Mouse (Mus musculus) limb, embryonic 14.5 days (tissue): ENCODE results near the gene Spz1. TPM values are rescaled to one million over a fixed set of nuclear protein-coding genes. Genes with fewer than 3 reads are reported as not detected.
"Not testable (repeated sequence)": the region's sequence is repeated elsewhere in the genome, so short reads cannot be mapped to it uniquely, and the experiment has no call there.

Experiments used
- ATAC-seq: fragments of 200-750 bp; cut with Nextera tagmentation; 2 replicates; pipeline ENCODE4 v1.8.0; 2017; ENCODE audit warnings: low read depth, moderate number of reproducible peaks, moderate TSS enrichment; ENCODE audit not compliant: low FRiP score
- DNase-seq: peaks from one replicate; pipeline ENCODE4 v3.0.0-alpha.2; 2015; ENCODE audit warnings: low spot score
- H3K27ac ChIP-seq: fragments of 300-500 bp; sonication (generic); replicated peaks from 2 replicates; pipeline ENCODE4 v1.5.1; 2014; ENCODE audit warnings: low read depth, mild to moderate bottlenecking, low read length, moderate library complexity, mixed read lengths
- H3K27me3 ChIP-seq: fragments of 300-500 bp; sonication (generic); 2 replicates; pipeline ENCODE4 v1.6.1; 2014; ENCODE audit warnings: low read length, mixed read lengths; ENCODE audit not compliant: control insufficient read depth, insufficient read depth
- H3K36me3 ChIP-seq: fragments of 300-500 bp; sonication (generic); 2 replicates; pipeline ENCODE4 v1.6.1; 2014; ENCODE audit warnings: mild to moderate bottlenecking, low read length, moderate library complexity, mixed read lengths; ENCODE audit not compliant: control insufficient read depth, insufficient read depth
- H3K4me1 ChIP-seq: fragments of 300-500 bp; sonication (generic); 2 replicates; pipeline ENCODE4 v1.6.1; 2014; ENCODE audit warnings: antibody characterized with exemption, low read length, mixed read lengths; ENCODE audit not compliant: control insufficient read depth, insufficient read depth
- H3K4me2 ChIP-seq: fragments of 300-500 bp; sonication (generic); replicated peaks from 2 replicates; pipeline ENCODE4 v1.6.1; 2014; ENCODE audit warnings: low read depth, mild to moderate bottlenecking, low read length, moderate library complexity; ENCODE audit not compliant: severe bottlenecking
- H3K4me3 ChIP-seq: fragments of 300-500 bp; sonication (generic); replicated peaks from 2 replicates; pipeline ENCODE4 v1.5.1; 2014; ENCODE audit warnings: low read length
- H3K9ac ChIP-seq: fragments of 300-500 bp; sonication (generic); 2 replicates; pipeline ENCODE4 v1.6.1; 2014; ENCODE audit warnings: mild to moderate bottlenecking, low read depth, low read length, moderate library complexity; ENCODE audit not compliant: severe bottlenecking
- H3K9me3 ChIP-seq: fragments of 300-500 bp; sonication (generic); 2 replicates; pipeline ENCODE4 v1.6.1; 2016; ENCODE audit warnings: low read length; ENCODE audit not compliant: control insufficient read depth
- POLR2A ChIP-seq: fragments of 200-500 bp; IDR thresholded peaks from 2 replicates; pipeline ENCODE4 v1.8.0; 2012; ENCODE audit warnings: inconsistent platforms, mild to moderate bottlenecking, moderate library complexity, borderline replicate concordance; ENCODE audit not compliant: insufficient read depth, insufficient read length; ENCODE audit errors: extremely low read depth
- whole genome bisulfite sequencing: fragments of 180-500 bp; shearing (Covaris S2); extraction: QIAGEN DNeasy Blood & Tissue Kit; methylation state at CpG from one replicate; pipeline ENCODE4 v1.1.7; 2014; 5-methylcytosine and 5-hydroxymethylcytosine counted together
- polyA plus RNA-seq, 2 experiments: library from polyadenylated mRNA; depleted of rRNA in 1 of 2; stranded (reverse) in 1 of 2; unstranded in 1 of 2; fragments of >200 nt; fragmentation: Nextera tagmentation in 1 of 2; extraction: Ambion mirVana in 1 of 2; gene quantifications; 2 replicates each; pipeline versions ENCODE4 v1.2.1 to v1.2.3; 2012 to 2014

The Spz1 gene
- polyA plus RNA-seq, 2 experiments: not detected

DNA sequence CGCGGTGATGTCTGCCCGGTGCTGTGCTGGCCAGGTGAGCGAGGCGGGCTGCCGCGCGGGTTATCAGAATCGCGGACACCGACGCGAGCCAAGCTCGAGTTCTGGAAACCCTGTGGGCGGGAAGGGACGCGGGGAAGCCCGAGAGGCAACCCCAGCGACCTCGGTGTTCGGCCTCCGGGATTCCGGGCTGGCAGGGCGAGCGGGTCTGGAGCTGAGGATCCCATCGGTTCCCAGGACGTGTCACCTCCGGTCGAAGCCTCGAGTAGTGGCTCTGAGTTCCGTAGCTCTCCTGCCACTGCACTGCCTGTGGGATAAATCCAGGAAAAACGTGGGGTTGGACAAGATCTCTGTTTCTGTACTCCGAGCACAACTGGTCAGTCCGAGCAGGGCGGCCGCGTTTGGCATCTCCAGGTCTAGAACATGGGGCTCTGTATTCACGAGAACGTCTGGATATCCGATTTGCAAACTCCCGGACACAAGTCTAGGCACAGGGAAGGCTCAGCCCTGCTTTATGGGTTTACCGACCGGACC, 35.3 kb upstream of the Spz1 start:
- Histone ChIP-seq H3K4me1 (peaks cover 4% of the 10 kb centered on the region), H3K9ac (peak overlapping the region; percentile 75), H3K27me3 (no peaks in the 10 kb centered on the region), H3K36me3 (no peaks in the 10 kb centered on the region), H3K4me3 (peak overlapping the region; percentile 81), H3K27ac (peak overlapping the region; percentile 70), H3K9me3 (no peaks in the 10 kb centered on the region), H3K4me2 (peak overlapping the region; percentile 67)
- peak; percentile 41 for ATAC-seq
- peak; percentile 31 for DNase-seq
- no peak for TF ChIP-seq POLR2A
- WGBS: under 1% methylated on average over 43 of the region's 43 CpGs

DNA sequence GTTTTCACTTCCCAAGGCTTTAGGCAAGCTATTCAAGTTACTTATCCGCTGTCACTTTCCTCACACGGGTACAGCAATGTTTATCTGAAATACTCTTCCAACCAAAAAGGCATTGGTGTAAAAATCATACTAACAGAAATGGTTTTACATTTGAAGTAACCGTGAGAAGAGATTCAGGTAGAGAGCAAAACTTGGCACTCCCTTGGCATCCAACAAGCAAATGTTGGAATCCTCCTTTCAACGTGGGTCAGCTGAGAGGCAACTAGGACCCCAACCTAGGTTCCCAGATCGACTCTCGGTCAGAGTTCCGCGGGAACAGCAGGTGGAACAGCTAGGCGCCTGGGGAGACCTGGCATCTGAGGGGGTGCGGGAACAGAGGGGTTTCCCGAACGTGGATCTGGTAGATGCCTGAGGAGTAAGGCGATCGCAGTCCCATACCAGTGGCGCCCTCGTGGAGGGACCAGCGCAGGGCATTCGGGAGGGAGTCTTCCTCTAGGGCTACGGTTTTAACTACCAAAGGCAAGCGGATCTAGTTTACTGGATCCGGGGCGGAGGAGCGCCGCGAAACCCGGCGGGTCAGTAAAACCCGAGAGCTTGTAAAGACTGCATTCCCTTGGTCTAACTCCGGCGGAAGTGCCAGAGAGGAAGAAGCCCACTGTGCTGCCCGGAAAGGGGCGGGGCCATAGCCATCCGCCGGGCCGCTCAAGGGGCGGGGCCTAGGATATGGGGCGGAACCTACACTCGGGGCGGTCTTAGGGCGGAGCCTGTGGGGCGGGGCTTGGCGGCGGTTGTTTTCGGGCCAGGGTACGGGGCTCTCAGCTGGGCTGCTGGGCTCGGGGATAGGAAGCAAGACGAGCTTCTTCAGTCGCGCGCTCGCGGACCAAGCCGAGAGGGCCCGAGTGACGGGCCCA, 34.6 kb upstream of the Spz1 start, which contains the start of gene Serinc5:
Gene Serinc5 (plus strand): TSS at position 781 of the 911 bp plus-strand sequence.
- ATAC-seq (peak; percentile 99), DNase-seq (peak; percentile 95)
- Histone ChIP-seq H3K27ac (peak within 1 kb of the TSS; percentile 80), H3K36me3 (no peaks in the 10 kb centered on the region), H3K4me3 (peak within 1 kb of the TSS; percentile 81), H3K4me2 (peak within 1 kb of the TSS; percentile 67), H3K9me3 (no peaks in the 10 kb centered on the region), H3K9ac (peak within 1 kb of the TSS; percentile 75), H3K4me1 (peaks cover 4% of the 10 kb centered on the region), H3K27me3 (no peaks in the 10 kb centered on the region)
- TF ChIP-seq POLR2A: 0 out of 2 replicates have a peak, but pooled peaks have one; percentile 25
- 1% methylated on average over 55 of the region's 55 CpGs for whole genome bisulfite sequencing

DNA sequence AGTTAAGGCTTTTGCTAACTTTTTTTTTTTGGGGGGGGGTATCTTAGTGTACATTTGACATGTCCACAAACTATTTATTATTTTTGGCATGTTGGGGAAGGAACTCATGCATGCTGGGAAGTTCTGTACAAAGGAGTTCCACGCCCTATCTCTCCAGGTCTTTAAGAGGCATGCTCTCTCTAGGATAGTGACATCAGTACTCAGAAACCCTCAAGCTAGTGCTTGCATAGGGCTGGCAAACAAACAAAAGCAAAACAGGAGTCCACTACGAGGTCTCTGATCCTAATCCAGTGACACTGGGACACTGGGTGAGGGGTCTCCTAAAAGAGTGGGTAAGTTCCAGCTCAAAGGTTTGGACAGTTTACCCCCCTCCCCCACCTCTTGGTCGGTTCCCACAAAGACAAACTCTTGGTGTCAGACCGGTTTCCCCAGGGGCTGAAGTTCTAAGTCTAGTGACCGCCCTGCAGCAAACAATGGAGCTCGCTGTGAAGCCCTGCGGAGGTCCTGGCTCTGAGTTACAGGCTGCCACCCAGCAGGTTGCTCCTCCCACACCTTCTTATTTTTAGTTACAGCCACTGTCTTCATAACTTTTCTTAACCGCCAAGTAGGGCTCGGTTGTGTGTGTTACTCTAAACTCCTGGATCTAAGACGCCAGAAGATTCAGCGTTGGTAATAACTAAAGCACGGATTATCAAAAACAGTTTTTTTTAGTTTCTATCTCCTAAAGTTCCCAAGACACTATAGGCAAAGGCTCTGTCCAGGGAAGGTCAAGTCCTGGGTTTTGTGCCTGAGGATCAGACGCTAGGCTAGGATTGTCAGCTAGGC, 33.7 kb upstream of the Spz1 start:
- Histone ChIP-seq H3K9me3 (no peaks in the 10 kb centered on the region), H3K4me2 (peak overlapping the region; percentile 67), H3K36me3 (no peaks in the 10 kb centered on the region), H3K27ac (peak overlapping the region; percentile 80; the same call in 1 of the 2 replicates), H3K27me3 (no peaks in the 10 kb centered on the region), H3K9ac (peak overlapping the region; percentile 75), H3K4me3 (peak overlapping the region; percentile 81), H3K4me1 (peaks cover 4% of the 10 kb centered on the region)
- ATAC-seq (no peak), DNase-seq (peak; percentile 43)
- WGBS: 16% methylated on average over 13 of the region's 13 CpGs
- no peak for TF ChIP-seq POLR2A

DNA sequence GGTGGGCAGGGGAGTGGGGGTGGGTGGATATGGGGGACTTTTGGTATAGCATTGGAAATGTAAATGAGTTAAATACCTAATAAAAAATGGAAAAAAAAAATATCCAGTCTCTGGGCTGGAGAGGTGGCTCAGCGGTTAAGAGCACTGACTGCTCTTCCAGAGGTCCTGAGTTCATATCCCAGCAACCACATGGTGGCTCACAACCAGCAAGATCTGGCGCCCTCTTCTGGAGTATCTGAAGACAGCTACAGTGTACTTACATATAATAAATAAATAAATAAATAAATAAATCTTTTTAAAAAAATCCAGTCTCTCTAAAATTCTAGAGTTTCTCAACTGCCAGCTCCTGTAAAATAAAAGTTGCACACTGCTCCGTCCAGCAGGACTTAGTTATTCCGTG, 29.3 kb upstream of the Spz1 start:
- 84% methylated on average over 4 of the region's 4 CpGs for WGBS
- H3K4me3 ChIP-seq, ATAC-seq: not testable (repeated sequence)

DNA sequence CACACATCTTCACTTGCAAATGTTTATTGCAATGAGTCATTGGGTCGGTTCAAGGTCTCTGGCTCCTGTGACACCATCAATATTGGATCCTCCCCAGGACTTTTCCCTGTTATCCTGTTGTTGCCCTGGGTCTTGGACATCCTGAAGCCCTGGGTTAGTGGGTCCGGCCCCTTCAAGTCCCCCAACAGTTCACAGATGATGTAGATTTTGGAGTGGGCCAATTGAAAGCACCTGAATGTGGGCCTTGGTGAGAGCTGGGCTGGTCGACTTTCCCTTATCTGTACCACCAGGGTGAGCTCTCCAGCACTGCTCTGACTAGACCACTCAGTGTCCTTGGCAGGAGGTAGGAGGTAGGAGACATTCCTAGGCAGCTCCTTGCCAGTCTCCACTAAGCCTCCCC, 19.5 kb upstream of the Spz1 start:
- DNase-seq: no peak
- no peak for ATAC-seq
- WGBS: 66% methylated on average over 3 of the region's 3 CpGs
- Histone ChIP-seq H3K36me3 (no peaks in the 10 kb centered on the region), H3K4me2 (no peak overlapping the region), H3K9me3 (no peaks in the 10 kb centered on the region), H3K27me3 (no peaks in the 10 kb centered on the region), H3K9ac (no peak overlapping the region), H3K4me1 (peaks cover 3% of the 10 kb centered on the region; the same call in 1 of the 2 replicates), H3K27ac (no peak overlapping the region), H3K4me3 (no peak overlapping the region)
- no peak for TF ChIP-seq POLR2A

More for the DNA sequence above, 29.3 kb upstream of the Spz1 start:
- not testable (repeated sequence) for H3K27me3 ChIP-seq, H3K36me3 ChIP-seq, DNase-seq, H3K4me2 ChIP-seq, H3K4me1 ChIP-seq, H3K9ac ChIP-seq, H3K9me3 ChIP-seq, H3K27ac ChIP-seq
